ENCODE assay signal across 9 mouse cellular contexts in genomic region chr11:105549164-105550121, GRCm38 (mm10). TPM values are rescaled to one million over a fixed set of nuclear protein-coding genes. Genes with fewer than 3 reads are reported as not detected.
DNase-seq lines count a peak whose midpoint lies in the region; ATAC-seq and TF ChIP-seq lines count a peak whose summit lies in the region.
"Had no signal": no experiment of that assay in that cellular context is flagged by ENCODE, and none has a peak within 500 bp of the region (broad histone marks: within the 10 kb centered on the region; RNA-seq: fewer than 3 reads in every experiment).

No protein-coding gene starts in this region.

- no peaks in the 10 kb centered on the region for H3K36me3 ChIP-seq in stomach, postnatal 0 days (ENCODE audit: control insufficient read depth, insufficient read depth, low read length)
- no peaks in the 10 kb centered on the region for H3K36me3 ChIP-seq in hindbrain, embryonic 10.5 days

- peak; percentile 49 to 60 for DNase-seq in cerebellum, postnatal 10 days
- no peak for DNase-seq in cerebellum, postnatal 36 days
- peak; percentile 49 for DNase-seq in ovary, adult 18-20 months (ENCODE audit: low spot score)
- no peak for DNase-seq in ovary, postnatal 10 days (ENCODE audit: low spot score)
- peak; percentile 40 to 57 for DNase-seq in kidney, postnatal 4 days
- peak; percentile 27 for DNase-seq in stomach, postnatal 0 days (ENCODE audit: low spot score)
- no peak for DNase-seq in hindbrain, embryonic 10.5 days (ENCODE audit: low spot score)
- DNase-seq: forebrain, postnatal 0 days had no signal

- H3K4me1 ChIP-seq in stomach, postnatal 0 days (replicated peaks; ENCODE audit: control insufficient read depth, insufficient read depth) = 0 out of 2 replicates have a peak, but pooled peaks cover 5% of the 10 kb centered on the region
- peaks cover 28% of the 10 kb centered on the region for H3K4me1 ChIP-seq in hindbrain, embryonic 10.5 days (replicated peaks)

- WGBS in stomach, postnatal 0 days = 41% methylated on average over 9 of the region's 9 CpGs
- 87% methylated on average over 9 of the region's 9 CpGs for WGBS in hindbrain, embryonic 10.5 days

- ATAC-seq in stomach, postnatal 0 days (ENCODE audit: low FRiP score, low TSS enrichment) = no peak
- ATAC-seq in cerebellum, adult (ENCODE audit: insufficient number of reproducible peaks, low FRiP score, low TSS enrichment) = no peak
- ATAC-seq: forebrain, postnatal 0 days had no signal

- no peaks in the 10 kb centered on the region for H3K27me3 ChIP-seq in stomach, postnatal 0 days (ENCODE audit: control insufficient read depth, insufficient read depth, low read length)
- H3K27me3 ChIP-seq in hindbrain, embryonic 10.5 days (ENCODE audit: insufficient read depth, poor library complexity, severe bottlenecking) = no peaks in the 10 kb centered on the region

- H3K4me2 ChIP-seq in stomach, postnatal 0 days (replicated peaks; ENCODE audit: low read depth) = no peak overlapping the region

- H3K9ac ChIP-seq in stomach, postnatal 0 days (ENCODE audit: low read length) = no peak overlapping the region
- H3K9ac ChIP-seq: forebrain, postnatal 0 days had no signal

- TF ChIP-seq EP300 in stomach, postnatal 0 days (optimal IDR thresholded peaks at IDR 0.05) = no peak

- no peaks in the 10 kb centered on the region for H3K9me3 ChIP-seq in stomach, postnatal 0 days (ENCODE audit: control insufficient read depth, low read length)
- no peaks in the 10 kb centered on the region for H3K9me3 ChIP-seq in hindbrain, embryonic 10.5 days

- H3K27ac ChIP-seq in stomach, postnatal 0 days (replicated peaks) = no peak overlapping the region
- H3K27ac ChIP-seq in hindbrain, embryonic 10.5 days = no peak overlapping the region

- H3K4me3 ChIP-seq in stomach, postnatal 0 days (ENCODE audit: low read depth, low read length) = no peak overlapping the region
- no peak overlapping the region for H3K4me3 ChIP-seq in hindbrain, embryonic 10.5 days

- TF ChIP-seq CTCF in stomach, postnatal 0 days (IDR thresholded peaks at IDR 0.05; ENCODE audit: low read depth) = no peak

RNA-seq across cellular contexts. Expression of gene Tanc2, which starts 40.3 kb away (rescaled TPM):
- polyA plus RNA-seq in stomach, postnatal 0 days (2015; fragmentation: Nextera tagmentation; extraction: Ambion mirVana) = 2.9 and 3.7 TPM in 2 replicates
- 9.3 and 13.9 TPM in 2 replicates for polyA plus RNA-seq in hindbrain, embryonic 10.5 days (2016; fragmentation: Nextera tagmentation; extraction: Ambion mirVana)

Comparison
In these comparisons a context has a peak if more than half of its experiments do, and no peak if none do; other contexts are left out.
1. DNase-seq: peak in cerebellum, postnatal 10 days (2 of 2), ovary, adult 18-20 months (single experiment), kidney, postnatal 4 days (2 of 2) and stomach, postnatal 0 days (single experiment); none in cerebellum, postnatal 36 days (0 of 2), ovary, postnatal 10 days (single experiment) and hindbrain, embryonic 10.5 days (single experiment).